Mouse (Mus musculus): ENCODE results near the gene Itpa. TPM values are rescaled to one million over a fixed set of nuclear protein-coding genes. Genes with fewer than 3 reads are reported as not detected.

Gene Itpa
- polyA plus RNA-seq, 1 experiment from 2014 or later = 139 TPM

DNA sequence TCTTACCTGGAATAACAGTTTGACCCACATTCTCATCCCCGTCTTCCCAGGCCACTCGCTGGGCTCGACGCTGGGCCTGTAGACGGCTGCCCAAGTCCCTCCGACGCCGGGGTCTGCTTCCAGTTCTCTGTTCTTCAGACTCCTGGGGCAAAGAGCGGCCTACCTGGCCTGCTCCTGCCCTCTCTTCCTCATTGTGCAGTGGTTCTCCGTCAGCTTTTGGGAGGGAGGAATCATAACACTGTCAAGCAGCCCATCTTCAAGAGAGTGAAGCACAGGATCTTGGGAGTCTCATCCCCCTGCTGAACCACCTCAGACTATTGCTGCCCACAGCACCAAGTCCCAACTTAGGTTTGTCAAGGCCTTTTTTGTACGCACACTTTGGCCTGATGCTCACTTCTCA is 4.1 kb upstream of the Itpa start:
- peak overlapping the region; percentile 96 for H3K27ac ChIP-seq (replicated peaks)
- H3K27me3 ChIP-seq = no peaks in the 10 kb centered on the region
- H3K4me3 ChIP-seq = peak overlapping the region; percentile 52
- H3K4me1 ChIP-seq = peaks cover 20% of the 10 kb centered on the region
- no peak for ATAC-seq (ENCODE audit: low FRiP score, low read depth)
- H3K36me3 ChIP-seq = peaks cover 28% of the 10 kb centered on the region
- H3K4me2 ChIP-seq (replicated peaks) = peak overlapping the region; percentile 72
- WGBS = 86% methylated on average over 11 of the region's 11 CpGs
- H3K9ac ChIP-seq (replicated peaks) = peak overlapping the region; percentile 74
- no peaks in the 10 kb centered on the region for H3K9me3 ChIP-seq

DNA sequence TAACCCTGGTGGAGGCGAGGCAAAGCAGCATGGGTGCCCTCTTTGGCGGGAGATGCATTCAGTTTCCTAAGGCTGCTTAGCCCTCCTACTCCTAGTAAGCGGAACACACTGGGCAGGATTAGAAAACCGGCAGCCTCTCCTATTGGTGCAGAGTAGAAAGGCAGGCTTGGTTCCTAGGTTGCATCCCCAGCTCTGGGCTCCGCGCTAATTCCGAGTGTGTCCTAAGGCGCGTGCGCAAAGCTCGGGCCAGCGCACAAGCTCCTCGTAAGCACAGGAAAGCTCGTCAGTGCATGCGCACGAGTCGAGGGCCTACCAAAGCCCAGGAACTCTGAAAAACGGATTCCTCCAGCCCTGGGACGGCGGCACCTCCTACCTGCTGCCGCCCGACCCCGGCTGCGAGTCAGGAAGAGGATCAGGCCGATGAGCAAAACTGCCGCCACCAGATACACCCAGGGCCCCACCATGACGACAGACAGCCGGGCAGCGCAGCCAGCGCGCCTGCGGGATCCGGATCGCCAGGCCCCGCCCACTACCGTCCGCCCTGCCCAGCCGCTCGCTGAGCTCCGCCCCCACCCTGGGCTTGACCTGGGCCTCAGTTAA is 3.2 kb upstream of the Itpa start, which contains the start of gene Ddrgk1:
Ddrgk1 (minus strand) TSS at position 558 of the 600 bp plus-strand sequence.
- WGBS = under 1% methylated on average over 40 of the region's 40 CpGs
- Histone ChIP-seq H3K4me3 (peak within 1 kb of the TSS; percentile 52), H3K27me3 (no peaks in the 10 kb centered on the region), H3K27ac (replicated peaks) (peak within 1 kb of the TSS; percentile 96), H3K4me1 (peaks cover 24% of the 10 kb centered on the region), H3K36me3 (peaks cover 20% of the 10 kb centered on the region), H3K4me2 (replicated peaks) (peak within 1 kb of the TSS; percentile 72), H3K9ac (replicated peaks) (peak within 1 kb of the TSS; percentile 74), H3K9me3 (no peaks in the 10 kb centered on the region)
- peak; percentile 96 for ATAC-seq (ENCODE audit: low FRiP score, low read depth)

DNA sequence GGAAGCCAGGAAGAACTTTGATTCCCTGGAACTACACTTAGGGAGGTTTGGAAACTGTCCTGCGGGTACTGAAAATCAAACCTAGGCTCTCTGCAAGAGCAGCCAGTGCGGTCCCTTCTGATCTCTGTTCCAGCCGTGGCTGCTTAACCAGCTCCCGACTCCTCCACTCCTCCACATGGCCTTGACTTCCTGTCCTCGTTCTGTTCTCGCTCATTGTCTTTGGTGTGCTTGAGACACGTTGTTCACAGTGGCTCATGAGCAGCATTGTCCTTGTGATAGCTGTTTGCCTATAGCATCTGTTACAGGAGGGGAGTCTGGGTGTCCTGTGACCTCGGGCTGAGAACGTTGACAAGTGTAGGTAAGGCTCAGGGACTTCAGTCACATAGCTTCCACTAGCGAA is 9.8 kb downstream of the Itpa start:
- no peak for ATAC-seq (ENCODE audit: low FRiP score, low read depth)
- 92% methylated on average over 10 of the region's 10 CpGs for WGBS
- Histone ChIP-seq H3K36me3 (peaks cover 95% of the 10 kb centered on the region), H3K9me3 (no peaks in the 10 kb centered on the region), H3K9ac (replicated peaks) (no peak overlapping the region), H3K27me3 (no peaks in the 10 kb centered on the region), H3K4me3 (no peak overlapping the region), H3K4me2 (replicated peaks) (no peak overlapping the region), H3K4me1 (no peaks in the 10 kb centered on the region), H3K27ac (replicated peaks) (no peak overlapping the region)

DNA sequence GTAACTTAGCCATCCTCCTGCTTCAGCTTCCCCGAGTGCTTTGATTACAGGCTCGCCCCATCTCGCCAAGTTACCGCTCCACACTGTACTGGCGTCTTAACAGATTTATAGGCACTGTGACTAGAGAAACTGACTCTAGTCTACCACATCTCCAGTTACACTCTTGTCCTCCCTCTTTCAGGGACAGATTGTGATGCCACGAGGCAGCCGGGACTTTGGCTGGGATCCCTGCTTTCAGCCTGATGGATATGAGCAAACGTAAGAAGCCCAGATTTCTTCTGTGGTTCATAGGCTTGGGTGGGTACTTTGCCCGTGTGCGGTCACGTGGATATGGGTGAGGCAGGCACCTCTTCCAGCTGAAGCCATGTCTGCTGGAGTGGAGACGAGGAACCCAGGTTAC is 11.7 kb downstream of the Itpa start:
- no peak overlapping the region for H3K9ac ChIP-seq (replicated peaks)
- no peak for ATAC-seq (ENCODE audit: low FRiP score, low read depth)
- H3K27me3 ChIP-seq = no peaks in the 10 kb centered on the region
- no peak overlapping the region for H3K4me2 ChIP-seq (replicated peaks)
- 94% methylated on average over 12 of the region's 12 CpGs for WGBS
- H3K4me1 ChIP-seq = no peaks in the 10 kb centered on the region
- no peak overlapping the region for H3K27ac ChIP-seq (replicated peaks)
- H3K9me3 ChIP-seq = no peaks in the 10 kb centered on the region
- peaks cover 93% of the 10 kb centered on the region for H3K36me3 ChIP-seq
- H3K4me3 ChIP-seq = no peak overlapping the region

DNA sequence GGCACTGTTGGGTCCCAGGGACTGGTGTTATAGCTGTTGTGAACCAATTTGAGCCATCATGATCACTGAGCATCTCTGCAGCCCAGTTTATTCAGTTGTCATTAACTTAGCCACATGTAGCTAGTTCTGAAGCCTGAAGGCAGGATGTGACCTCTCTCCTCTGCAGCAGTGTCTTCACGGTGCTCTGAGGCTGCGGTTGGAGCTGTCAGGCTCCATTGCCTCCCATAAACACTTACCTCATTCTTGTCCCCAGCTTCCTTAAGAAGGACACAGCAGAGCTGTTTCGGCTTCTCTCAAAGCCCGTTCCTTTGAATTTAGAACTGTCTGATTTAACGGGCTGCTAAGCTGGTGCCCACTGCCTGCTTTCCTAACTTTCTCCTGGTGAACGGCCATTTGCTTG is 12.5 kb downstream of the Itpa start:
- no peaks in the 10 kb centered on the region for H3K9me3 ChIP-seq
- no peaks in the 10 kb centered on the region for H3K4me1 ChIP-seq
- H3K27me3 ChIP-seq = no peaks in the 10 kb centered on the region
- ATAC-seq (ENCODE audit: low FRiP score, low read depth) = no peak
- WGBS = 91% methylated on average over 6 of the region's 6 CpGs
- no peak overlapping the region for H3K4me2 ChIP-seq (replicated peaks)
- no peak overlapping the region for H3K27ac ChIP-seq (replicated peaks)
- H3K9ac ChIP-seq (replicated peaks) = no peak overlapping the region
- peaks cover 94% of the 10 kb centered on the region for H3K36me3 ChIP-seq
- H3K4me3 ChIP-seq = no peak overlapping the region

DNA sequence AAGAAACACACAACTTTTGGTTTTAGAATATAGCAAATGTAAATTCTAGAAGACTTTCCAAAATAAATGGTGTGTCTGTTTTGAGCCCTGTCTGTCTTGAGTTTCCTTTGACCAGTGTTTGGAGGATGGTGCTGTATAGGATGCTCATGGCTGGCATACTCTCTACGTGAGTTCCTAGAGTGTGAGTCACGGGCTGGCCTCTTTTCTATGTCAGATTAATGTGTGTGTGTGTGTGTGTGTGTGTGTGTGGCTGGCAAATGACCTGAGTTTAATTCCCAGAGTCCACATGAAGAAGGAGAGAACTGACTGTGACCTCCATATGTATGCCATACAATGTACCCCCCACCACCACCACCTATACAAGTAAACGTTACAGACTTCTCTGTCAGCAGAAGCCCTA is 14.1 kb downstream of the Itpa start:
- Histone ChIP-seq H3K9me3 (no peaks in the 10 kb centered on the region), H3K27ac (replicated peaks) (no peak overlapping the region), H3K27me3 (no peaks in the 10 kb centered on the region), H3K4me1 (no peaks in the 10 kb centered on the region), H3K4me3 (no peak overlapping the region), H3K9ac (replicated peaks) (no peak overlapping the region), H3K36me3 (peaks cover 78% of the 10 kb centered on the region), H3K4me2 (replicated peaks) (no peak overlapping the region)
- WGBS = 84% methylated on average over 3 of the region's 3 CpGs
- no peak for ATAC-seq (ENCODE audit: low FRiP score, low read depth)

DNA sequence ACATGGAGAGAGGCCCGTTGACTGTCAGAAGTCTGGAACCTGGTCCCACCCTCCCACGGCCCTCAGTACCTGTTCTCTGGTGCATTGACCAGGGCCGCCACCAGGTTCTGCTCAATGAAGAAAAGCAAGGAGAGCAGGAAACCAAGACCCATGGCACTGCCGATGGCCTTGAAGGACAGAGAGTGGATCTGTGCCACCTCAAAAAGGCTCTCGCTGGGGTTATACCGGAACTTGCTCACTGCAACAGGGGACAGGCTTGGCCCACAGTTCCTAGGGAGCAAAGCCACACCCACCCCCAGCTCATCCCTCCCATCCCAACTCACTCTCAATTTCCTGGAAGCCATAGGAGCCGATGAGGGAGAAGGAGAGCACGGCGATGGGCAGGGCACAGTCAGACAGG is 18.0 kb downstream of the Itpa start:
- no peak for ATAC-seq (ENCODE audit: low FRiP score, low read depth)

DNA sequence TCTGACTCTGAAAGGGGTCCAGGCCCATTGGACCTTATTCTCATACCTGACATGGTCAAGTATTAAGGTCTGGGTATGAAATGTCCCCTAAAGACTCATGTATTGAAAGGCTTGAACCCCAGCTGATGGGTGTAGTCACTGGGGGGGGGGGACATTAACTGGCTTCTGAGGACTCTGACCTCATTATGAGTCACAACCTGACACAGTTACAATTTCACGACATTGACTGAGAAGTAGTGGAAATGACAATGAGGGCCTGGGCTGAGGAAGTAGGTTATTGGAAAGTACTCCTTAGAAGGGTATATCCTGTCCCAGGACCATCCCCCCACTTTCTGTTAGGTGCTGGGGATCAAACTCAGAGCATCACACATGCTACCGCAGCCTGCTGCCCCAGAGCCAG is 21.6 kb downstream of the Itpa start:
- no peak overlapping the region for H3K27ac ChIP-seq (replicated peaks)
- peaks cover 4% of the 10 kb centered on the region; the same call in 1 of the 2 replicates for H3K27me3 ChIP-seq
- 87% methylated on average over 2 of the region's 2 CpGs for WGBS
- no peaks in the 10 kb centered on the region for H3K9me3 ChIP-seq
- ATAC-seq (ENCODE audit: low FRiP score, low read depth) = no peak
- no peaks in the 10 kb centered on the region for H3K4me1 ChIP-seq
- no peak overlapping the region for H3K4me3 ChIP-seq
- no peak overlapping the region for H3K9ac ChIP-seq (replicated peaks)
- H3K4me2 ChIP-seq (replicated peaks) = no peak overlapping the region
- H3K36me3 ChIP-seq = 0 out of 2 replicates have a peak, but pooled peaks cover 8% of the 10 kb centered on the region

More for the DNA sequence above, 18.0 kb downstream of the Itpa start:
- Histone ChIP-seq H3K27ac (replicated peaks) (no peak overlapping the region), H3K4me1 (no peaks in the 10 kb centered on the region), H3K4me3 (no peak overlapping the region), H3K27me3 (no peaks in the 10 kb centered on the region), H3K36me3 (peaks cover 39% of the 10 kb centered on the region), H3K4me2 (replicated peaks) (no peak overlapping the region), H3K9ac (replicated peaks) (no peak overlapping the region), H3K9me3 (no peaks in the 10 kb centered on the region)
- 88% methylated on average over 9 of the region's 9 CpGs for WGBS

DNA sequence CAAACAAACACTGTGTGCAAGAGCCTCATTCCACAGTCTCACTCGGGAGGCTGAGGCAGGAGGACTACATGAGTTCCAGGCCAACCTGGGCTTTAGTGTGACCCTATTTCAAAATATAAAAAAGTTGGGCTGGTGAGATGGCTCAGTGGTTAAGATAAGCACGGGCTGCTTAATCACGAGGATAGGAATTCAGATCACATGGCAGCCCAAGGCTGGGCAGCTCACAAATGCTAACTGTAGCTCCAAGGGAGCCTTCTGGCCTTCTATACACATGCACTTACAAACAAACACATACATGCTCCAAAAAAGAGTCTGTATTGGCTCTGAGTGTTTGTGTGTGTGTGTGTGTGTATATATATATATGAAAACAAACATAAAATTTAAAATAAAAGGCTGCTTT is 26.2 kb downstream of the Itpa start:
- no peak for ATAC-seq (ENCODE audit: low FRiP score, low read depth)
- Histone ChIP-seq H3K27me3 (peaks cover 48% of the 10 kb centered on the region), H3K4me3 (no peak overlapping the region), H3K4me2 (replicated peaks) (no peak overlapping the region), H3K9me3 (no peaks in the 10 kb centered on the region), H3K27ac (replicated peaks) (no peak overlapping the region), H3K36me3 (no peaks in the 10 kb centered on the region), H3K4me1 (peaks cover 18% of the 10 kb centered on the region), H3K9ac (replicated peaks) (no peak overlapping the region)
- WGBS = 55% methylated on average over 3 of the region's 3 CpGs

DNA sequence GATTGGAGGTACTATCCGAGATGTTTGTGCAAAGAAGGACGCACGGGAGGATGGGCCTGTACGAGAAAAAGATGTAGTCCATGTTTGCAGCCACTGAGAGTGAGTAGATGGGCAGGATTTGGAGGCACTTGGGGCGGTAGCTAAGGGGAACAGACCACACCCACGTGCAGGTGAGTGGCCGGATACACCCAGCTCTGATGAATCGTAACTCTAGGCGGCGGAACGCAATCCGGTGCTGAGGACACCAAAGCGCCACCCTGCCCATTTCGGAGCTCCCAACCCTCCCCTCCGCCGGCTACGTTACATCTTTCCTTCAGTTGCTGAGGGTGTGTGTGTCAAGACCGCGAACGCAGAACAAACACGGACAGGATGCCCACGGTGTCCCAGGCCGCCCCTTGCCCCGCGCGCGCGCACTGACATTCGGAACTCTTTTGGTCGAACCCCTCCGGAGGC is 29.3 kb downstream of the Itpa start:
- Histone ChIP-seq H3K9ac (replicated peaks) (peak overlapping the region; percentile 45; the same call in 1 of the 2 replicates), H3K4me2 (replicated peaks) (peak overlapping the region; percentile 99), H3K27me3 (peaks cover 61% of the 10 kb centered on the region), H3K27ac (replicated peaks) (no peak overlapping the region), H3K9me3 (no peaks in the 10 kb centered on the region), H3K4me1 (peaks cover 18% of the 10 kb centered on the region), H3K4me3 (peak overlapping the region; percentile 54), H3K36me3 (no peaks in the 10 kb centered on the region)
- WGBS = under 1% methylated on average over 31 of the region's 31 CpGs
- ATAC-seq (ENCODE audit: low FRiP score, low read depth) = no peak

DNA sequence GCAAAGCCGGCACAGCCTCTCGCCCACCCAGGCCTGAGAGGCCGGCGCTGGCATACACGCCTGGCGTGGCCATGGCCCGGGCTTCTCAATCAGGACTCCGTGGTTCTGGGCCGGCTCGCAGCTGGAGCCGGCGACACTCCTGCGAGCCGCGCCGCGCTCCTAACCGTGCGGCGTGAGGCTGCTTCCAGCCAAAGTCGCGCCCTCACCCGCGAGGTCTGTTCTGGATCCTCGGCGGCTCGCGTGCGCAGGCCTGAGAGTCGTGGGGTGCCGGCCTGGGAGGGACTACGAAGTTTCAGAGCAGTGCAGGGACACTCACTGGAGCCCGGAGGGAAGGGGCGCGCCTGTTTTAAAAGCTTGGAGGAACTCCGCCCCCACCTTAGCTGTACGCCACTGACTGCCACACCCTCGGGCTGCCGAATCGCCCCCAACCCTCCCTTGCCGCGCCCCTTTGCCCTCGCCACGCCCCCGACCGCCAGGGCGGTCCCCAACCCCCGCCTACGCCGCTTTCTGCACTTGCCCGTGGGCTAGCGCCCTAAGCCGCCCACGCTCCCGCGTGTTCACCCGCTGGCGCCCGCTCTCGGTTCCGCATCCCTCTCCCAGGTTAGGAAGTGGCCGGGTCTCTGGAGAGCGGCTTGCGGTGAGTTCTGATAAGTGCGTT is 29.9 kb downstream of the Itpa start, which contains the start of gene Slc4a11:
Slc4a11 (minus strand) TSS at position 367 of the 658 bp plus-strand sequence.
- WGBS = 0% methylated on average over 65 of the region's 65 CpGs
- no peaks in the 10 kb centered on the region for H3K9me3 ChIP-seq
- H3K36me3 ChIP-seq = no peaks in the 10 kb centered on the region
- H3K9ac ChIP-seq (replicated peaks) = peak within 1 kb of the TSS; percentile 45
- H3K4me3 ChIP-seq = peak within 1 kb of the TSS; percentile 54
- H3K27me3 ChIP-seq = peaks cover 61% of the 10 kb centered on the region
- ATAC-seq (ENCODE audit: low FRiP score, low read depth) = peak; percentile 61
- H3K4me2 ChIP-seq (replicated peaks) = peak within 1 kb of the TSS; percentile 99
- peaks cover 18% of the 10 kb centered on the region for H3K4me1 ChIP-seq
- no peak within 1 kb of the TSS for H3K27ac ChIP-seq (replicated peaks)

DNA sequence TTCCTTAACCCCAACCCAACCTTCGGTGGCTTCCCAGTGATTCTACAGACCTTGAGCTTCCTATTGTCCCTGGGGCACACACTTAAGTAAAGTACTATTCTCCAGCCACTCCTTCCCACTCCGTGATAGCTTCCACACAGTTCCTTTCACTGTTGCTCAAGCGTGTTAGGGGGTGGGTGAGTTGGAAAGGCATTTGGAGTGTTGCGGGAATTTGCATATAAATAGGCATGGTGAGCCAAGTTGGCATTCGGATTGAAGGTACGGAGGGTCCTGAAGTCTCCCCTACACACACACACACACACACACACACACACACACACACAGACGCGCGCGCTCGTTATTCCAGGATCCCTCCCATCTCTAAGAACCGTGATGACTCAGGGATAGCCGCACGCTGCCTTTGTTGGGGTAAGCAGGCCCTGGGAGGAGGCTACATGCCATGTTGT is 30.4 kb downstream of the Itpa start:
- H3K4me3 ChIP-seq = peak overlapping the region; percentile 54
- WGBS = 1% methylated on average over 14 of the region's 14 CpGs
- no peak overlapping the region for H3K27ac ChIP-seq (replicated peaks)
- H3K4me1 ChIP-seq = peaks cover 18% of the 10 kb centered on the region
- H3K9ac ChIP-seq (replicated peaks) = peak overlapping the region; percentile 45
- H3K27me3 ChIP-seq = peaks cover 61% of the 10 kb centered on the region
- no peaks in the 10 kb centered on the region for H3K36me3 ChIP-seq
- H3K9me3 ChIP-seq = no peaks in the 10 kb centered on the region
- ATAC-seq (ENCODE audit: low FRiP score, low read depth) = peak; percentile 29
- peak overlapping the region; percentile 99 for H3K4me2 ChIP-seq (replicated peaks)

Data from midbrain, embryonic 12.5 days (tissue).